Mouse (Mus musculus): ENCODE measurements around the gene Arhgap31. TPM values are rescaled to one million over a fixed set of nuclear protein-coding genes. Genes with fewer than 3 reads are reported as not detected.

Gene Arhgap31
- polyA plus RNA-seq, 1 experiment from 2014 or later = 7.4 TPM

- peak overlapping the region; percentile 5; the same call in 1 of the 2 replicates for H3K27ac ChIP-seq (ENCODE audit: low read depth, low read length)
- H3K4me3 ChIP-seq (ENCODE audit: low read depth, low read length) = no peak overlapping the region
- peaks cover 9% of the 10 kb centered on the region for H3K4me1 ChIP-seq (replicated peaks; ENCODE audit: control insufficient read depth, insufficient read depth, low read length)
- DNase-seq (ENCODE audit: low spot score) = no peak
- 47% methylated on average over 5 of the region's 5 CpGs for WGBS
- peak overlapping the region; percentile 2; the same call in 1 of the 2 replicates for H3K4me2 ChIP-seq
- H3K27me3 ChIP-seq (replicated peaks; ENCODE audit: control insufficient read depth, insufficient read depth, low read length) = peaks cover 25% of the 10 kb centered on the region
- no peak overlapping the region for H3K9ac ChIP-seq (ENCODE audit: low read depth, low read length)
- H3K36me3 ChIP-seq (ENCODE audit: control insufficient read depth, insufficient read depth, low read length) = no peaks in the 10 kb centered on the region
- no peak for ATAC-seq (replicated peaks; ENCODE audit: low FRiP score)
- no peaks in the 10 kb centered on the region for H3K9me3 ChIP-seq (ENCODE audit: control insufficient read depth, low read length)
Observed at GRCm38 (mm10) chr16:38756177-38756503, 43.1 kb upstream of the Arhgap31 start.

GRCm38 (mm10) chr16:38755452-38756176 is 42.5 kb upstream of the Arhgap31 start:
- peak overlapping the region; percentile 2; the same call in 1 of the 2 replicates for H3K4me2 ChIP-seq

GRCm38 (mm10) chr16:38753631-38754030 is 40.6 kb upstream of the Arhgap31 start:
- Histone ChIP-seq H3K9me3 (ENCODE audit: control insufficient read depth, low read length) (no peaks in the 10 kb centered on the region), H3K27ac (ENCODE audit: low read depth, low read length) (no peak overlapping the region), H3K36me3 (ENCODE audit: control insufficient read depth, insufficient read depth, low read length) (no peaks in the 10 kb centered on the region), H3K4me1 (replicated peaks; ENCODE audit: control insufficient read depth, insufficient read depth, low read length) (peaks cover 9% of the 10 kb centered on the region), H3K4me3 (ENCODE audit: low read depth, low read length) (no peak overlapping the region), H3K27me3 (replicated peaks; ENCODE audit: control insufficient read depth, insufficient read depth, low read length) (peaks cover 35% of the 10 kb centered on the region), H3K9ac (ENCODE audit: low read depth, low read length) (no peak overlapping the region), H3K4me2 (no peak overlapping the region; the same call in 1 of the 2 replicates)
- ATAC-seq (replicated peaks; ENCODE audit: low FRiP score) (no peak), DNase-seq (ENCODE audit: low spot score) (no peak)
- 65% methylated on average over 11 of the region's 11 CpGs for WGBS

More at GRCm38 (mm10) chr16:38755452-38756176, 42.5 kb upstream of the Arhgap31 start:
- WGBS = 31% methylated on average over 7 of the region's 7 CpGs
- Histone ChIP-seq H3K9ac (ENCODE audit: low read depth, low read length) (no peak overlapping the region), H3K36me3 (ENCODE audit: control insufficient read depth, insufficient read depth, low read length) (no peaks in the 10 kb centered on the region), H3K4me3 (ENCODE audit: low read depth, low read length) (no peak overlapping the region), H3K27ac (ENCODE audit: low read depth, low read length) (peak overlapping the region; percentile 5; the same call in 1 of the 2 replicates), H3K4me1 (replicated peaks; ENCODE audit: control insufficient read depth, insufficient read depth, low read length) (peaks cover 9% of the 10 kb centered on the region), H3K27me3 (replicated peaks; ENCODE audit: control insufficient read depth, insufficient read depth, low read length) (peaks cover 30% of the 10 kb centered on the region), H3K9me3 (ENCODE audit: control insufficient read depth, low read length) (no peaks in the 10 kb centered on the region)
- ATAC-seq (replicated peaks; ENCODE audit: low FRiP score) = peak; percentile 93
- no peak for DNase-seq (ENCODE audit: low spot score)

GRCm38 (mm10) chr16:38750803-38751202 is 37.7 kb upstream of the Arhgap31 start:
- Histone ChIP-seq H3K27me3 (replicated peaks; ENCODE audit: control insufficient read depth, insufficient read depth, low read length) (peaks cover 35% of the 10 kb centered on the region), H3K36me3 (ENCODE audit: control insufficient read depth, insufficient read depth, low read length) (no peaks in the 10 kb centered on the region), H3K9me3 (ENCODE audit: control insufficient read depth, low read length) (no peaks in the 10 kb centered on the region), H3K4me1 (replicated peaks; ENCODE audit: control insufficient read depth, insufficient read depth, low read length) (no peaks in the 10 kb centered on the region; the same call in none of the 2 replicates), H3K27ac (ENCODE audit: low read depth, low read length) (no peak overlapping the region), H3K9ac (ENCODE audit: low read depth, low read length) (no peak overlapping the region), H3K4me3 (ENCODE audit: low read depth, low read length) (no peak overlapping the region), H3K4me2 (no peak overlapping the region)
- 77% methylated on average over 6 of the region's 6 CpGs for WGBS
- DNase-seq (ENCODE audit: low spot score) (no peak), ATAC-seq (replicated peaks; ENCODE audit: low FRiP score) (no peak)

GRCm38 (mm10) chr16:38743941-38744673 is 31.0 kb upstream of the Arhgap31 start:
- Histone ChIP-seq H3K9me3 (ENCODE audit: control insufficient read depth, low read length) (no peaks in the 10 kb centered on the region), H3K9ac (ENCODE audit: low read depth, low read length) (no peak overlapping the region), H3K36me3 (ENCODE audit: control insufficient read depth, insufficient read depth, low read length) (no peaks in the 10 kb centered on the region), H3K4me3 (ENCODE audit: low read depth, low read length) (no peak overlapping the region), H3K4me2 (no peak overlapping the region), H3K27me3 (replicated peaks; ENCODE audit: control insufficient read depth, insufficient read depth, low read length) (peaks cover 44% of the 10 kb centered on the region), H3K27ac (ENCODE audit: low read depth, low read length) (no peak overlapping the region), H3K4me1 (replicated peaks; ENCODE audit: control insufficient read depth, insufficient read depth, low read length) (peaks cover 5% of the 10 kb centered on the region; the same call in 1 of the 2 replicates)
- DNase-seq (ENCODE audit: low spot score) (no peak), ATAC-seq (replicated peaks; ENCODE audit: low FRiP score) (no peak)
- WGBS = 82% methylated on average over 10 of the region's 10 CpGs

GRCm38 (mm10) chr16:38742659-38743131 is 29.6 kb upstream of the Arhgap31 start:
- Histone ChIP-seq H3K9ac (ENCODE audit: low read depth, low read length) (peak overlapping the region; percentile 48), H3K27ac (ENCODE audit: low read depth, low read length) (peak overlapping the region; percentile 64)
- peak; percentile 59 for DNase-seq (ENCODE audit: low spot score)

GRCm38 (mm10) chr16:38742113-38742658 is 29.1 kb upstream of the Arhgap31 start, which contains the start of gene B4galt4:
B4galt4 (plus strand) TSS chr16:38742264.
- Histone ChIP-seq H3K4me3 (ENCODE audit: low read depth, low read length) (peak within 1 kb of the TSS; percentile 66), H3K27ac (ENCODE audit: low read depth, low read length) (peak within 1 kb of the TSS; percentile 64), H3K9ac (ENCODE audit: low read depth, low read length) (peak within 1 kb of the TSS; percentile 48), H3K9me3 (ENCODE audit: control insufficient read depth, low read length) (no peaks in the 10 kb centered on the region), H3K4me1 (replicated peaks; ENCODE audit: control insufficient read depth, insufficient read depth, low read length) (peaks cover 5% of the 10 kb centered on the region; the same call in 1 of the 2 replicates), H3K27me3 (replicated peaks; ENCODE audit: control insufficient read depth, insufficient read depth, low read length) (peaks cover 44% of the 10 kb centered on the region), H3K4me2 (peak within 1 kb of the TSS; percentile 80), H3K36me3 (ENCODE audit: control insufficient read depth, insufficient read depth, low read length) (no peaks in the 10 kb centered on the region)
- under 1% methylated on average over 67 of the region's 69 CpGs for WGBS
- ATAC-seq (replicated peaks; ENCODE audit: low FRiP score) (peak; percentile 80), DNase-seq (ENCODE audit: low spot score) (no peak)

More at GRCm38 (mm10) chr16:38742659-38743131, 29.6 kb upstream of the Arhgap31 start:
- Histone ChIP-seq H3K36me3 (ENCODE audit: control insufficient read depth, insufficient read depth, low read length) (no peaks in the 10 kb centered on the region), H3K27me3 (replicated peaks; ENCODE audit: control insufficient read depth, insufficient read depth, low read length) (peaks cover 44% of the 10 kb centered on the region), H3K4me3 (ENCODE audit: low read depth, low read length) (peak overlapping the region; percentile 66), H3K4me1 (replicated peaks; ENCODE audit: control insufficient read depth, insufficient read depth, low read length) (peaks cover 5% of the 10 kb centered on the region; the same call in 1 of the 2 replicates), H3K4me2 (peak overlapping the region; percentile 80), H3K9me3 (ENCODE audit: control insufficient read depth, low read length) (no peaks in the 10 kb centered on the region)
- peak; percentile 29 for ATAC-seq (replicated peaks; ENCODE audit: low FRiP score)
- under 1% methylated on average over 13 of the region's 13 CpGs for WGBS

- no peak for ATAC-seq (replicated peaks; ENCODE audit: low FRiP score)
- Histone ChIP-seq H3K4me3 (ENCODE audit: low read depth, low read length) (no peak overlapping the region), H3K4me2 (peak overlapping the region; percentile 80), H3K27ac (ENCODE audit: low read depth, low read length) (no peak overlapping the region), H3K9me3 (ENCODE audit: control insufficient read depth, low read length) (no peaks in the 10 kb centered on the region), H3K9ac (ENCODE audit: low read depth, low read length) (no peak overlapping the region; the same call in 1 of the 2 replicates), H3K4me1 (replicated peaks; ENCODE audit: control insufficient read depth, insufficient read depth, low read length) (peaks cover 5% of the 10 kb centered on the region; the same call in 1 of the 2 replicates), H3K27me3 (replicated peaks; ENCODE audit: control insufficient read depth, insufficient read depth, low read length) (peaks cover 44% of the 10 kb centered on the region), H3K36me3 (ENCODE audit: control insufficient read depth, insufficient read depth, low read length) (no peaks in the 10 kb centered on the region)
- no peak for DNase-seq (ENCODE audit: low spot score)
- WGBS = 80% methylated on average over 13 of the region's 13 CpGs
Observed at GRCm38 (mm10) chr16:38741204-38741903, 28.3 kb upstream of the Arhgap31 start.

Data from liver, embryonic 11.5 days (tissue).